Mouse (Mus musculus) lung, adult 2 months (tissue): ENCODE results near the gene Podnl1.

Experiments used
- CTCF ChIP-seq: fragments of 200-500 bp; IDR thresholded peaks from 2 replicates; pipeline ENCODE4 v1.5.1; 2011; ENCODE audit warnings: mild to moderate bottlenecking, low read length, control low read depth; ENCODE audit not compliant: insufficient read depth
- POLR2A ChIP-seq: fragments of 200-500 bp; IDR thresholded peaks from 2 replicates; pipeline ENCODE4 v1.6.1; 2011; ENCODE audit warnings: low read depth, mild to moderate bottlenecking, control low read depth, low read length, borderline replicate concordance; ENCODE audit errors: extremely low read depth

GRCm38 (mm10) chr8:84101476-84102270, 24.1 kb upstream of the Podnl1 start:
- TF ChIP-seq POLR2A = no peak
- TF ChIP-seq CTCF = no peak
